Mouse (Mus musculus) CD8-positive naive resting alpha-beta T cell, adult 2 months (primary cell): Measurements from ENCODE around the gene F9.
"Not testable (repeated sequence)": the region's sequence is repeated elsewhere in the genome, so short reads cannot be mapped to it uniquely, and the experiment has no call there.

Experiments used
- DNase-seq, 2 experiments: peaks; one replicate each; pipeline ENCODE4 v3.0.0; 2022; ENCODE audit warnings: low read depth in 2 of 2, low spot score in 2 of 2

The F9 gene

DNA sequence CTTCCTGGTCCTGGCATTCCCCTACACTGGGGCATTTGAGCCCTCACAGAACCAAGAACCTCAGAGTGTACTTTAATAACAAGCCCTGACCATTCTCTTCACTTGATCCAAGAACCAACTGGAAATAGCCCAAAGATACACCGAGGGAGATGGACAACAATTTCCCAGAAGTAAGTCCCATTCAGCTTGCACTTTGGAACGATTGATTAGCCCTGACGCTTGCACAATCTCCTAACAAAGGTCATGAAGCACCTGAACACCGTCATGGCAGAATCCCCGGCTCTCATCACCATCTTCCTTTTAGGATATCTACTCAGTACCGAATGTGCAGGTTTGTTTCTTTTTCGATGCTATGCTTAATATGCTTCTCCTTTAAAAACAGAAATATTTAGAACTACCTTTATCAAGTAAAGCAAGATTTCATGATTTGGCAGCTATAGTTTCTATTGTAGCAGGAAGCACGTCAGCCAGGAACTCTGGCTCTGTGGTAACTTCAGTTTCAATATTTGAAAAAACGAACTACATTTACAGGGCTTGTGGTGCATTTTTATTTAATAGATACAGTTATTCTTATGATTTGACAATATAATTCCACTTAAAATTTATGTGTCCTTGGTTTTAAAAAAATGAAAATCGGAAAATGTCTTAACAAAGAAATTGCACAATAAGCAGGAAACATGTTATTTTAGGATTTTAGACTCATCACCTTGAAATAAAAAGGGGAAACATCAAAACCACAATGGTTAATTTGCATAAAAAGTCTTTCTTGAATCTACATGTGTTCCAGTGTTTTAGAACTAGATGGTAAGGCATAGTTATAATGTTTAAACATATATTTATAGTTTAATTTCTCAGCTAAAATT lies at the start of gene F9:
F9 (plus strand) TSS at position 244 of the 863 bp plus-strand sequence.
- DNase-seq, result no peak

DNA sequence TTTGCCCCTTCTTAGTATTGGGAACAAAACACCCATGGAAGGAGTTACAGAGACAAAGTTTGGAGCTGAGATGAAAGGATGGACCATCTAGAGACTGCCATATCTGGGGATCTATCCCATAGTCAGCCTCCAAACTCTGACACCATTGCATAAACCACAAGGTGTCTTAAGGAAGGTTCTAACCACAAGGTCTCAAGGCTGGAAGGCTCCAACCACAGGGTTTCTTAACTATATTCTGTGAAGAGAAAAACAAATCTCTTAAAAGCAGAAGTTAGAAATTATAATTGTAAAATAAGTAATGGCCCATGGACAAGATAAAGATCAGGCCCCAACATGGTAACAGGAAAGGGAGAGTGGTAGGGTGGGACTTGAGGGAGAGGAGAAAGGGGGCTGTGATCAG lies 29.5 kb upstream of the F9 start:
- not testable (repeated sequence) for DNase-seq

DNA sequence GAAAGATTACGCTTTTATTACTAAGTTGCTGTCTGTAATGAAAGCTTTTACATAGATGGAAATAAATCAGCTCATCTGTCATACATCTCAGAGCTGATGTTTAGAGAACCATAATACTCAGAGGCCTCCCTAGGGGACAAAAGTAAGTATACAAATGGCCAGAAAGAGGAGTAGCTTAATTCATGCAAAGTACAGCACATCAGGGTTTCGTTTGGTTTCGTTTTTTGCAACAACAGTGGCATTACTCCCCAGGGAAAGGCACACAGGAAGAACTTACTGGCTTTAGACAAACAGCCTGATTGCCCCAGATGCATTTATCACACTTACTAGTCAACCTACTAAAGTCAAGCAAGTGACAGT lies 800 bp downstream of the F9 start:
- DNase-seq, result no peak

DNA sequence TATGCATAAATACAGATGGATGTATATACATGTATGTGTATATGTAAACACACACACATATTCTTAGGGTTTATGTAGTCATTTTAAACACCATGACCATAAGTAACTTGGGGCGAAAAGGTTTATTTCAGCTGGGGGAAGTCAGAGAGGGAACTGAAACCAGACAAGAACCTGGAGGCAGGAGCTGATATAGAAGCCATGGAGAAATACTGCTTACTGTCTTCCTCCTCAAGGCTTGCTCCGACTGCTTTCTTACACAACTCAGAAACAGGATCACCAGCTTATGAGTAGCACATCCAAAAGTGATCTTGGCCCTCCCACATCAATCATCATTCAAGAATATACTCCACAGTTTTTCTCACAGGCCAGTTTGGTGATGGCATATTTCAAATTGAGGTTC lies 2.2 kb downstream of the F9 start:
- DNase-seq, result no peak

DNA sequence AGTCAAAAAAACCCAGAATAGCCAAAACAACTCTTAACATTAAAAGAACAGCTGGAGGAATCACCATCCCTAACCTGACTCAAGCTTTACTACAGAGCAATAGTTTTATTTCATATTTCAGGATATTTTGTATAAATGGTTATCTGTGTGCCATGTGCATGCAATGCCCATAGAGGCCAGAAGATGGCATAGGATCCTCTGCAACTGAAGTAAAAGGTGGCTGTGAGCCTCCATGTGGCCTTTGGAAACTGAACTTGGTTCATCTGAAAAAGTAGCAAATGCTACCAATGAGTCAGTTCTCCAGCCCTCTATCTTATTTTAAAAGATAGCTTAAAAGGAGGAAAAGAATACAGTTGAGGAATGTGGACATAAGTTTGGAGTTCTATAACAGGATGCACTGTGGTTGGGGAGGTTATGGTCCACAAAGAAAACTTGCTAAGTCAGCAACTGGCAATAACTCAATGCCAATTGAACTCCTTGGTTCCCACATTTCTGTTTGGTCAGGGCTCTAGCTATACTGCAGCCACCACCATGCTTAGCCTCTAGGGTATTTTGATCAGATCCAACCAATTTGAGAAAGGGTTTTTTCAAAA lies 13.9 kb downstream of the F9 start:
- DNase-seq, result peak in 1 of 2 experiments; percentile 7

DNA sequence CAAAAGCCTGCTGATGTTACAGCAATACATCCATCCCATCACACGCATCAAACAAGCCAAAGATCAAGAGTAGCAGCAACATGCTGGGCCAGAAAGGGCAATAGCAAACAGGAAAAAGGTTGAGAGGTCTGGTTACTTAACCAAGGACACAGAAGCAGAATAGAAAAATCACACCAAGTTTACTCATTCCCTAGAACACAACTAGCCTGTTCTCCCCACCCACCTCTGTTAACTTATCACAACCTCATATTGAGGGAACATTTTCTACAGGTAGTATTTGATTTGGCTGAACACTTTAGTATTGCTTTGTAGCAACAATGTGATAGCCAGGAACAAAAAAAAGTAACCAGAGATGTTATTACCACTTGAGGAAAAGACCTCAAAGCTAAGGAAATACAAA lies 15.3 kb downstream of the F9 start:
- no peak for DNase-seq

DNA sequence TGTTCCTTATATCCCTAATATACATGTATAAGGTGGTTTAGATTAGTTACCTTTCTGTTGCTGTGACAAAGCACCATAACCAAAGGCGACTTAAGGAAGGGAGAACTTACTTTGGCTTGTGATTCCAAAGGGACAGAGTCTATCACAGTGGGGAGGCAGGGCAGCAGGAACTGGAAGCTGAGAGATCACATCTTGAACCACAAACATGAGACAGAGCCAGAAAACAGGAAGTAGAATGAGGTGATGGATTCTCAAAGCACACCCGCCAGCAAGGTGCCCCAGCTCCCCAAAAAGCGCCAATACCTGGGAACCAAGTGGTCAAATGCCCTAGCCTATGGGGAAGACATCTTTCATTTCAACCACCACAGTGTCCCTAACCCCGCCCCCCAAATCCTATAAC lies 21.7 kb downstream of the F9 start:
- no peak for DNase-seq

DNA sequence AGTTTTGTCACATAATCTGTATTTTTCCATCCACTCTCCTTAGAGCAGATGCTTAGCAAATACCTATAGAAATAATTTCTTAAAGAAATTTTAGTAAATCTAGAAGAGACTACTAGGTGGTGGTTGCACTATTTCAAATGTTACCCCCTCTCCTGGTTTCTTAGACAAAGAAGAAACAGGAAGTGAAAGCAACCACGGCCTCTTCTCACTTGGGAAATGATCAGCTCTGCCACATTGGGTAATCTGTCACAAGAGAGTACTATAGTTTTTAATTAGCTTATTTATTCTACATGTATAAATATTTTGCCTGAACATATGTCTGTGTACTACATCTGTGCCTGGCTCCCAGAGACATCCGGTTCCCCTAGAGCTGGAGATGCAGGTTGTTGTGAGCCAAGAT lies 22.3 kb downstream of the F9 start:
- no peak for DNase-seq

DNA sequence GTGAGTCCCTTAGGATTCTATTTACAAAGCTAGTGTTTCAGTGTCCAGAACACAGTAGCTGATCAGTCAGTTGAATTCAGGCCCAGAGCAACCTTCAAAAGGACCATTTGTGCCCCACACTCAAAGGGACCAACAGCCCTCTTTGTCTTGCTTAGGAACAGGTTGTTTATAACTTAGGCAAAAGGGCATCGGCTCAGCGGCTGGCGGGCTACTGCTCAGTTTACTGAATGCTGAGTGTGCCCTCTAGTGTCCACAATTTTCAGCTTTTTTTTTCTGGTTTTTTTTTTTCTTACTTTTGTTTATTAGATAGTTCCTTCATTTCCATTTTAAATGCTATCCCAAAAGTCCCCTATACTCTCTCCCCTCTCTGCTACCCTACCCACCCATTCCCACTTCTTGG lies 27.4 kb downstream of the F9 start:
- no peak for DNase-seq

DNA sequence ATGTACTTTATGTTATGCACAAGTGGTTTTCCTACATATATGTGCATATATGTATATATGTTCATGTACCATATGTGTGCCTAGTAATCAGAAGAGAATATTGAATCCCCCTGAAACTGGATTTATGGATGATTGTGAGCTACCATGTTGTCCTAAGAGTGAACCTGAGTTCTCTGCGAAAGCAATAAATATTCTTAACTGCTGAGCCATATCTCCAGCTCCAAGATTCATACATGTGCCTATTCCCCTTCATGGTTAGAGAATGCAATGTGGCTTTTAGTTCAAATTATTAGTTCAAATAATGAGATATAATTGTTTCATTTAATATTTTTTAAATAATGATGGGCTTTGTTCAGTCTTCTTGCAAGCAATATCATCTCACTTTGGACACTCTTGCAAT lies 55.5 kb downstream of the F9 start:
- no peak for DNase-seq

DNA sequence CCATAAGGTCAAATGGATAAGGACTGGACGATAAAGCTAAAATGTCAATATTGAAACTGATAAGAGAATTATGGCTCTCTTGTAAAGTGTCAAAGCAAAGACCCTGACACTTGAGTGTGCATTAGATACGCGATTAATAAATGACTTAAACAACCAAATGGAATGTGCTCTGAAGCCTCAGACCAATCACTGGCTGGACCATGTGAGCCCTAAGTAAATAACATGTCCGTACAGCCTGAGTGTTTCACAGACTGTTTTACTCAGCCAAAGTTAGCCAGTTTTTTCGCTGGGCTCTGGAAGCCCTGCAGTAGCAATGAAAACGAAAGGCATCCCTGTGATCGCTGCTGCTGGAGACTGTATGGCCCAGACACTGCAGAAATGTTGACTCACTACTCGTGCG lies 55.9 kb downstream of the F9 start:
- DNase-seq, result no peak

DNA sequence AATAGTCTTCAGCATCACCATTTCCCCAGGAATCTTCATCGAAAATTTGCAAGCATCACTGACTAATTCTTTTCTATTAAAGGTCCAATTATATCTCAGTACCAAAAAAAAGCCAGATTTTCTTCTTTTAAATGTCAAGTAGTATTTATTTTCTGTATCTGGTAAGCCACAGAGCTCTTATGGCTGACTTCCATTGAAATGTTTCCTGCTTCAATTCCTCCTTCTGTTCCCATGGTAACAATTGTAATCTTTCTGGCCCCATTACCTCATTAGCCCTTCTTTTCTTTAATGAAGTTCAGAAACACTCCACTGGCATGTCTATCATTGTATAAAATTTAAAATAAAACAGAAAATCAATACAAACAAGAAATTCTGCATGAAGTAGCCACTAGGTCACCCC lies 76.1 kb downstream of the F9 start:
- no peak for DNase-seq
